Mouse (Mus musculus) forebrain, embryonic 14.5 days (tissue): ENCODE measurements around the gene Ube2g2. TPM values are rescaled to one million over a fixed set of nuclear protein-coding genes. Genes with fewer than 3 reads are reported as not detected.

Source experiments
- ATAC-seq: fragments of 200-750 bp; cut with Nextera tagmentation; 2 replicates; pipeline ENCODE4 v1.8.0; 2017; ENCODE audit warnings: mild to moderate bottlenecking, moderate library complexity
- DNase-seq: peaks from one replicate; pipeline ENCODE4 v3.0.0-alpha.2; 2015; ENCODE audit warnings: low spot score
- H3K27ac ChIP-seq: fragments of 300-500 bp; sonication (generic); 2 replicates; pipeline ENCODE4 v1.5.1; 2014; ENCODE audit warnings: low read depth, mild to moderate bottlenecking, control low read depth, low read length, moderate library complexity
- H3K27me3 ChIP-seq: fragments of 300-500 bp; sonication (generic); replicated peaks from 2 replicates; pipeline ENCODE4 v1.6.1; 2014; ENCODE audit warnings: low read length, control low read depth, mixed read lengths; ENCODE audit not compliant: control insufficient read depth, insufficient read depth
- H3K36me3 ChIP-seq: fragments of 300-500 bp; sonication (generic); 2 replicates; pipeline ENCODE4 v1.6.1; 2014; ENCODE audit warnings: low read length, control low read depth; ENCODE audit not compliant: control insufficient read depth, insufficient read depth
- H3K4me1 ChIP-seq: fragments of 300-500 bp; sonication (generic); 2 replicates; pipeline ENCODE4 v1.6.1; 2014; ENCODE audit warnings: antibody characterized with exemption, low read length, control low read depth; ENCODE audit not compliant: control insufficient read depth, insufficient read depth
- H3K4me2 ChIP-seq: fragments of 300-500 bp; sonication (generic); 2 replicates; pipeline ENCODE4 v1.6.1; 2014; ENCODE audit warnings: mild to moderate bottlenecking, control low read depth, low read length
- H3K4me3 ChIP-seq: fragments of 300-500 bp; sonication (generic); 2 replicates; pipeline ENCODE4 v1.5.1; 2014; ENCODE audit warnings: low read depth, low read length, control low read depth
- H3K9ac ChIP-seq: fragments of 300-500 bp; sonication (generic); 2 replicates; pipeline ENCODE4 v1.6.1; 2014; ENCODE audit warnings: mild to moderate bottlenecking, low read length, control low read depth, moderate library complexity
- H3K9me3 ChIP-seq: fragments of 300-500 bp; sonication (generic); replicated peaks from 2 replicates; pipeline ENCODE4 v1.6.1; 2016; ENCODE audit warnings: low read length, control low read depth, mixed read lengths; ENCODE audit not compliant: control insufficient read depth
- WGBS: fragments of 180-500 bp; shearing (Covaris S2); extraction: QIAGEN DNeasy Blood & Tissue Kit; methylation state at CpG from one replicate; pipeline ENCODE4 v1.1.7; 2014; 5-methylcytosine and 5-hydroxymethylcytosine counted together
- polyA plus RNA-seq: library from polyadenylated mRNA; unstranded; fragments of >200 nt; fragmentation: Nextera tagmentation; extraction: Ambion mirVana; gene quantifications from 2 replicates; pipeline ENCODE4 v1.2.1, GENCODE M21; 2014

The Ube2g2 gene
- polyA plus RNA-seq, 1 experiment from 2014 or later, result 73.6 TPM

GRCm38 (mm10) chr10:77647461-77647860 is 25.4 kb downstream of the Ube2g2 start:
- ATAC-seq (peak; percentile 33; the same call in 1 of the 2 replicates), DNase-seq (peak; percentile 22)
- no peaks in the 10 kb centered on the region for H3K27me3 ChIP-seq
- H3K27ac ChIP-seq, result no peak overlapping the region
- H3K9ac ChIP-seq, result no peak overlapping the region
- peaks cover 44% of the 10 kb centered on the region for H3K36me3 ChIP-seq
- H3K4me2 ChIP-seq, result no peak overlapping the region
- H3K4me3 ChIP-seq, result no peak overlapping the region
- H3K9me3 ChIP-seq, result no peaks in the 10 kb centered on the region
- H3K4me1 ChIP-seq, result no peaks in the 10 kb centered on the region
- 74% methylated on average over 1 of the region's 1 CpGs for WGBS

- Histone ChIP-seq H3K27me3 (no peaks in the 10 kb centered on the region), H3K36me3 (peaks cover 40% of the 10 kb centered on the region), H3K9ac (no peak overlapping the region), H3K9me3 (no peaks in the 10 kb centered on the region), H3K4me1 (no peaks in the 10 kb centered on the region), H3K4me3 (no peak overlapping the region), H3K27ac (no peak overlapping the region), H3K4me2 (no peak overlapping the region)
- 84% methylated on average over 8 of the region's 8 CpGs for WGBS
- DNase-seq, result no peak
- ATAC-seq, result no peak
Observed at GRCm38 (mm10) chr10:77647901-77648300, 25.8 kb downstream of the Ube2g2 start.

- Histone ChIP-seq H3K27ac (no peak overlapping the region), H3K27me3 (no peaks in the 10 kb centered on the region), H3K4me2 (no peak overlapping the region), H3K4me1 (no peaks in the 10 kb centered on the region), H3K9me3 (no peaks in the 10 kb centered on the region), H3K4me3 (no peak overlapping the region), H3K9ac (no peak overlapping the region), H3K36me3 (no peaks in the 10 kb centered on the region)
- ATAC-seq (no peak), DNase-seq (no peak)
- WGBS, result 88% methylated on average over 9 of the region's 9 CpGs
Observed at GRCm38 (mm10) chr10:77652046-77652445, 30.0 kb downstream of the Ube2g2 start.

- WGBS, result 84% methylated on average over 15 of the region's 15 CpGs
- H3K4me2 ChIP-seq, result no peak overlapping the region
- no peaks in the 10 kb centered on the region for H3K27me3 ChIP-seq
- no peak for DNase-seq
- no peaks in the 10 kb centered on the region for H3K36me3 ChIP-seq
- ATAC-seq, result no peak
- H3K9me3 ChIP-seq, result no peaks in the 10 kb centered on the region
- no peak overlapping the region for H3K9ac ChIP-seq
- no peak overlapping the region for H3K4me3 ChIP-seq
- H3K27ac ChIP-seq, result no peak overlapping the region
- no peaks in the 10 kb centered on the region for H3K4me1 ChIP-seq
Observed at GRCm38 (mm10) chr10:77658286-77658994, 36.4 kb downstream of the Ube2g2 start.

- no peak overlapping the region for H3K9ac ChIP-seq
- H3K36me3 ChIP-seq, result no peaks in the 10 kb centered on the region
- H3K27me3 ChIP-seq, result no peaks in the 10 kb centered on the region
- H3K9me3 ChIP-seq, result no peaks in the 10 kb centered on the region
- DNase-seq (no peak), ATAC-seq (no peak)
- 61% methylated on average over 43 of the region's 43 CpGs for WGBS
- H3K4me2 ChIP-seq, result no peak overlapping the region
- H3K27ac ChIP-seq, result no peak overlapping the region
- H3K4me3 ChIP-seq, result no peak overlapping the region
- H3K4me1 ChIP-seq, result no peaks in the 10 kb centered on the region
Observed at GRCm38 (mm10) chr10:77663949-77664665, 42.0 kb downstream of the Ube2g2 start.

GRCm38 (mm10) chr10:77666342-77666741 is 44.3 kb downstream of the Ube2g2 start:
- no peaks in the 10 kb centered on the region for H3K36me3 ChIP-seq
- H3K4me3 ChIP-seq, result no peak overlapping the region
- no peaks in the 10 kb centered on the region for H3K4me1 ChIP-seq
- no peak for ATAC-seq
- 79% methylated on average over 8 of the region's 8 CpGs for WGBS
- no peak overlapping the region for H3K9ac ChIP-seq
- DNase-seq, result no peak
- no peak overlapping the region for H3K27ac ChIP-seq
- H3K9me3 ChIP-seq, result no peaks in the 10 kb centered on the region
- H3K4me2 ChIP-seq, result no peak overlapping the region
- no peaks in the 10 kb centered on the region for H3K27me3 ChIP-seq

GRCm38 (mm10) chr10:77667402-77667801 is 45.3 kb downstream of the Ube2g2 start:
- no peaks in the 10 kb centered on the region for H3K36me3 ChIP-seq
- H3K4me2 ChIP-seq, result no peak overlapping the region
- no peaks in the 10 kb centered on the region for H3K4me1 ChIP-seq
- DNase-seq (no peak), ATAC-seq (no peak)
- H3K27me3 ChIP-seq, result no peaks in the 10 kb centered on the region
- no peak overlapping the region for H3K9ac ChIP-seq
- H3K9me3 ChIP-seq, result no peaks in the 10 kb centered on the region
- no peak overlapping the region for H3K27ac ChIP-seq
- whole genome bisulfite sequencing, result 82% methylated on average over 4 of the region's 4 CpGs
- H3K4me3 ChIP-seq, result no peak overlapping the region

GRCm38 (mm10) chr10:77670710-77671109 is 48.6 kb downstream of the Ube2g2 start:
- Histone ChIP-seq H3K9ac (no peak overlapping the region), H3K4me1 (no peaks in the 10 kb centered on the region)

GRCm38 (mm10) chr10:77671519-77671918 is 49.4 kb downstream of the Ube2g2 start:
- Histone ChIP-seq H3K27me3 (no peaks in the 10 kb centered on the region), H3K9me3 (no peaks in the 10 kb centered on the region), H3K4me1 (no peaks in the 10 kb centered on the region), H3K9ac (no peak overlapping the region), H3K4me2 (no peak overlapping the region), H3K4me3 (no peak overlapping the region), H3K36me3 (no peaks in the 10 kb centered on the region), H3K27ac (no peak overlapping the region)
- DNase-seq (no peak), ATAC-seq (no peak)
- 89% methylated on average over 4 of the region's 4 CpGs for WGBS

More at GRCm38 (mm10) chr10:77670710-77671109, 48.6 kb downstream of the Ube2g2 start:
- Histone ChIP-seq H3K36me3 (no peaks in the 10 kb centered on the region), H3K9me3 (no peaks in the 10 kb centered on the region), H3K27me3 (no peaks in the 10 kb centered on the region), H3K27ac (no peak overlapping the region), H3K4me2 (no peak overlapping the region), H3K4me3 (no peak overlapping the region)
- no peak for DNase-seq
- no peak for ATAC-seq
- WGBS, result 79% methylated on average over 4 of the region's 4 CpGs
